Mouse (Mus musculus): ENCODE measurements around the gene Gm10490.

Gm10490 gene

GRCm38 (mm10) chrX:7927116-7927515 is 17.8 kb downstream of the Gm10490 start:
- no peak for DNase-seq

GRCm38 (mm10) chrX:7928270-7928790 is 19.0 kb downstream of the Gm10490 start, which contains the start of gene Eras:
Gene Eras (minus strand): TSS chrX:7928607.
- DNase-seq, result no peak

GRCm38 (mm10) chrX:7936874-7937273 is 27.5 kb downstream of the Gm10490 start:
- no peak for DNase-seq

- DNase-seq, result no peak
Measured at GRCm38 (mm10) chrX:7937667-7938066, 28.3 kb downstream of the Gm10490 start.

- peak; percentile 50 for DNase-seq
Measured at GRCm38 (mm10) chrX:7945618-7946017, 36.3 kb downstream of the Gm10490 start.

GRCm38 (mm10) chrX:7947108-7947899 is 38.0 kb downstream of the Gm10490 start, which contains the start of gene Hdac6:
Gene Hdac6 (minus strand): TSS chrX:7947889.
- peak; percentile 26 for DNase-seq

GRCm38 (mm10) chrX:7947900-7948492 is 38.7 kb downstream of the Gm10490 start:
- DNase-seq, result peak; percentile 97

GRCm38 (mm10) chrX:7950091-7950490 is 40.7 kb downstream of the Gm10490 start:
- DNase-seq, result no peak

GRCm38 (mm10) chrX:7958868-7959267 is 49.5 kb downstream of the Gm10490 start:
- no peak for DNase-seq

All from kidney, adult 9 months (tissue).